Mouse (Mus musculus) heart, embryonic 13.5 days (tissue): ENCODE results near the gene Fermt2. TPM values are rescaled to one million over a fixed set of nuclear protein-coding genes. Genes with fewer than 3 reads are reported as not detected.

ENCODE experiments used
- ATAC-seq: fragments of 200-750 bp; cut with Nextera tagmentation; 2 replicates; pipeline ENCODE4 v1.8.0; 2017; ENCODE audit warnings: moderate TSS enrichment; ENCODE audit not compliant: insufficient number of reproducible peaks, low FRiP score, low TSS enrichment; ENCODE audit errors: extremely low read depth
- H3K27ac ChIP-seq: fragments of 300-500 bp; sonication (generic); replicated peaks from 2 replicates; pipeline ENCODE4 v1.5.1; 2015; ENCODE audit warnings: moderate library complexity, mild to moderate bottlenecking, inconsistent platforms
- H3K27me3 ChIP-seq: fragments of 300-500 bp; sonication (generic); replicated peaks from 2 replicates; pipeline ENCODE4 v1.6.1; 2015; ENCODE audit warnings: mild to moderate bottlenecking, inconsistent platforms
- H3K36me3 ChIP-seq: fragments of 300-500 bp; sonication (generic); 2 replicates; pipeline ENCODE4 v1.6.1; 2015; ENCODE audit warnings: mild to moderate bottlenecking, inconsistent platforms
- H3K4me1 ChIP-seq: fragments of 300-500 bp; sonication (generic); 2 replicates; pipeline ENCODE4 v1.6.1; 2015; ENCODE audit warnings: inconsistent platforms
- H3K4me2 ChIP-seq: fragments of 300-500 bp; sonication (generic); 2 replicates; pipeline ENCODE4 v1.6.1; 2015; ENCODE audit warnings: inconsistent platforms, mild to moderate bottlenecking, moderate library complexity
- H3K4me3 ChIP-seq: fragments of 300-500 bp; sonication (generic); 2 replicates; pipeline ENCODE4 v1.5.1; 2015; ENCODE audit warnings: moderate library complexity, mild to moderate bottlenecking, inconsistent platforms
- H3K9ac ChIP-seq: fragments of 300-500 bp; sonication (generic); 2 replicates; pipeline ENCODE4 v1.6.1; 2015; ENCODE audit warnings: inconsistent platforms, mild to moderate bottlenecking, moderate library complexity
- H3K9me3 ChIP-seq: fragments of 300-500 bp; sonication (generic); 2 replicates; pipeline ENCODE4 v1.6.1; 2016; ENCODE audit warnings: inconsistent platforms
- WGBS: fragments of 180-500 bp; shearing (Covaris S2); methylation state at CpG from one replicate; pipeline ENCODE4 v1.1.7; 2015; ENCODE audit warnings: mixed read lengths; 5-methylcytosine and 5-hydroxymethylcytosine counted together
- polyA plus RNA-seq: library from polyadenylated mRNA; unstranded; fragments of >200 nt; fragmentation: Nextera tagmentation; extraction: Ambion mirVana; gene quantifications from 2 replicates; pipeline ENCODE4 v1.2.1, GENCODE M21; 2015

Gene Fermt2
- polyA plus RNA-seq, 1 experiment from 2014 or later: 170 TPM

DNA sequence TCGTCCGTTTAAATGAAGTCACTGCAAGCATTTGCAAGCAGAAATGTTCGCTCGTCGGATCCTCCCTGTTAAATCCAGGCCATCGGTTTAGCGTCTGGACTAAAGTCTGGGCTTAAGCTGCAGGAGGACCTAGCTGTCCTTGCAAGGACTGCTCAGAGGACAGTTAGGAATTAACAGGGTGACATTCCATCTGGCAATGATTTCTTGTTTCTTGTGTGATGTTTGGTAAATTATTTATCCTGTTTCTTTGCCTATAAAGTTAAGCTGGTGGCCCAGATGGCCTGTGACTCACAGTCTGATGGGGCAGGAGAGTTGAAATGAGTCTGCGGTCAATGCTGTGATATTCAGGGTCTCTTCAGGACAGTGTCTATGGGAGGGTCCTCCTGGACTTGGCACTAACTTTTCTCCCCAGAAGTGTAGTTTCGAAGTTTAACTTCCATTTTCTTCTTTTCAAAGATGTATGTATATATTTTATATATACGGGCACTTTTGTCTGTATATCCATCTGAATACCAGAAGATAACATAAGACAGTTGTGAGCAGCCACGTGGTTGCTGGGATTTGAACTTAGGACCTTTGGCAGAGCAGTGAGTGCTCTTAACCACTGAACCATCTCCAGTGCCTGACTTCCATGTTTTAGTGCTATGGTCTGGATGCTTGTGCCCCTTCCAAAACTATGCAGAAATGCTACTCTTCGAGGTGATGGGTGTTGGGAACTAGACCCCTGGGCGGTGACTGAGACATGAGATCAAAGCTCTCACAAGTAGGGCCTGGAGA is 99.7 kb downstream of the Fermt2 start:
- no peak for ATAC-seq
- no peak overlapping the region for H3K27ac ChIP-seq
- no peaks in the 10 kb centered on the region for H3K36me3 ChIP-seq
- H3K4me2 ChIP-seq: no peak overlapping the region
- no peaks in the 10 kb centered on the region for H3K27me3 ChIP-seq
- WGBS: 85% methylated on average over 13 of the region's 13 CpGs
- no peak overlapping the region for H3K9ac ChIP-seq
- peaks cover 17% of the 10 kb centered on the region for H3K9me3 ChIP-seq
- H3K4me3 ChIP-seq: no peak overlapping the region
- no peaks in the 10 kb centered on the region for H3K4me1 ChIP-seq

DNA sequence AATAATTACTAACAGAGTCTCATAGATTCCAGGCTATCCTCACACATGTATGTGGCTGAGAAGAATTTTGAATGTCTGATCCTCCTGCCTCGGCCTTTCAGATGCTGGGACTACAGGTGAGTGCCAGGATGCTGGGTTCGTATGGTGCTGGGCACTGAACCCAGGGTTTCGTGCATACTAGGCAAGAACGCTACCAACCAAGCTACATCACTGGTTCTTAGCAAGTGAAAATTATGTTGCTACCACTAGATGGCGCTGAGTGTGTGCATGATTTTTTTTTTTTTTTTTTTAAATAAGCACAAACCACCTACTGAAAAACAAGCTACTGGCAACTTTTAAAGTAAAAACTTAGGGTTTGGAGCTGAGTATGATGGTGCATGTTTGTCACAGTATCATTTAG is 106.7 kb downstream of the Fermt2 start:
- no peaks in the 10 kb centered on the region for H3K27me3 ChIP-seq
- WGBS: 3% methylated on average over 5 of the region's 5 CpGs
- no peak for ATAC-seq

DNA sequence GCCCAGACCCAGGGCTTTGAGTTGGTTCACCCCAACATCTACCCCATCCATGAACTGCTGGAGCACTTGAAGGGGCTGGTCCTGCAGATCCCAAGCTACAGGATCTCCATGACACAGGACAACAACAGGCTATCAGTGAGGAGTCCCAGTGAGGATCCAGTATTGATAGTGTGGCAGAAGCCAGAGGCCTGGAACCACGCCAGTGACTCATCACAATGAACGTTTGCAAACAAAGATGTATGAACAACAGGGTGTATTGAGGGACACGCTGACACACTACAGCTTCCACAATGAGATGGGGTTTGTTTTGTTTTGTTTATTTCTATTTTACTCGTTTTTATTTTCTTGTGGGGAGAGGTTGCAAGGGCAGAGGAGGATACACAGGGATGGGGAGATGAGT is 107.5 kb downstream of the Fermt2 start:
- no peak overlapping the region for H3K27ac ChIP-seq
- WGBS: 63% methylated on average over 4 of the region's 4 CpGs
- no peak overlapping the region for H3K4me2 ChIP-seq
- H3K9ac ChIP-seq: no peak overlapping the region
- no peaks in the 10 kb centered on the region for H3K36me3 ChIP-seq
- peaks cover 6% of the 10 kb centered on the region; the same call in 1 of the 2 replicates for H3K9me3 ChIP-seq
- no peaks in the 10 kb centered on the region for H3K27me3 ChIP-seq
- ATAC-seq: no peak
- H3K4me1 ChIP-seq: no peaks in the 10 kb centered on the region
- H3K4me3 ChIP-seq: no peak overlapping the region

More for the DNA sequence above, 106.7 kb downstream of the Fermt2 start:
- Histone ChIP-seq H3K4me3 (no peak overlapping the region), H3K4me2 (no peak overlapping the region), H3K27ac (no peak overlapping the region), H3K4me1 (no peaks in the 10 kb centered on the region), H3K9me3 (peaks cover 6% of the 10 kb centered on the region; the same call in 1 of the 2 replicates), H3K9ac (no peak overlapping the region), H3K36me3 (no peaks in the 10 kb centered on the region)

DNA sequence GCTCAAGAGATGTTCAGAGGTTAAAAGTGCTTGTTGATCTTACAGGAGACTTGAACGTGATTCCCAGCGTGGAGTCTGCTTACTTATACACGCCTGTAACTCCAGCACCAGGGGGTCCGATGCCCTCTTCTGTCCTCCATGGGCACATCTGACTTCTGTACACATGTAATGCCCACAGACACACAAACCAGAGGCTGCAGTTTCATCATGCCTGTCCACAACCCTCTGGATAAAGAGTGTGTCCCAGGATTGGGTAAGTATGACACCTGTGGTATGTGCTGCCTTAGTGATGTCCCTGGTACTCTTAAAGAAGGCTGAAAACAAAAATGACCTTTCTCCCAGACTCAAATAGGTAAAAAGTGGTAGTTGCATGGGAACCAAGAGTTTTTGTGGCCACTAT is 110.6 kb downstream of the Fermt2 start:
- no peaks in the 10 kb centered on the region for H3K27me3 ChIP-seq
- H3K9me3 ChIP-seq: no peaks in the 10 kb centered on the region
- no peak overlapping the region for H3K4me3 ChIP-seq
- H3K9ac ChIP-seq: no peak overlapping the region
- no peak overlapping the region for H3K4me2 ChIP-seq
- H3K36me3 ChIP-seq: no peaks in the 10 kb centered on the region
- no peaks in the 10 kb centered on the region for H3K4me1 ChIP-seq
- no peak overlapping the region for H3K27ac ChIP-seq
- ATAC-seq: no peak
- WGBS: 70% methylated on average over 4 of the region's 4 CpGs

DNA sequence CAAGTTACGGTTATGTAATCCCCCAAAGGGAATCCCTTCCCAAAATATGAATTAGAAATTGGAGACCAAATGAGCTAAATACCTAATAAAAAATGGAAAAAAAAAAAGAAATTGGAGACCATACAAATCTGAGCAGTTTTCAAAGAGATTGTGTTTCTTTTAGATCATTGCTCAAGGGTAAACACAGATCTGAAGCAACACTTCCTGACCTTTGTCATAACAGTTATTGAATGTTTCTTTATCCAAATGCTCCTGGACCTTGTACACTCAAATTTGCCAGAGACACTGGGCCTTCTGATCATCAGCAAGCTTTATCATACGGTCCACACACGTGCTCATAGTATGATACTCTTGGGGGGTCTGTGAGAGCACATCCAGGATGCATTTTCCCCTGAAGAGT is 111.4 kb downstream of the Fermt2 start:
- H3K4me1 ChIP-seq: no peaks in the 10 kb centered on the region
- H3K4me3 ChIP-seq: no peak overlapping the region
- no peak overlapping the region for H3K4me2 ChIP-seq
- no peak overlapping the region for H3K27ac ChIP-seq
- no peak overlapping the region for H3K9ac ChIP-seq
- no peaks in the 10 kb centered on the region for H3K27me3 ChIP-seq
- no peaks in the 10 kb centered on the region for H3K9me3 ChIP-seq
- 75% methylated on average over 3 of the region's 3 CpGs for WGBS
- no peak for ATAC-seq
- no peaks in the 10 kb centered on the region for H3K36me3 ChIP-seq

DNA sequence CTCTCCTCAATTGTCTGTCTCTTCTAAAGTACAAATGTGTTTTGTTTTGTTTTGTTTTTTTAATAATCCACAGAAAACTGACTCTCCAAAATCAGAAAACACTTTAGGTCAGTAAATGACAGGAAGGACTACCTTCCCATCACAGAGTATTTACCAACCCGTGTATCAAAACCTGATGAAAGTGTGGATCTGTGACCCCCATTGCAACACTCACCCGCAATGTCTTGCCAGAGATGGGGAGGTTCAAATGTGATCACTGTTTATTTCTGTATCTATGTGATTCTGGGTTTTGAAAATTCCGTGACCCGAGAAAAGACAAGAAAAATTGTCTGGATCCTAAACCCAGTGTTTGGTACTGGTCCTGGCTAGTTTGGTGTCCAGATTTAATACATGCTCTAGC is 113.7 kb downstream of the Fermt2 start:
- no peaks in the 10 kb centered on the region for H3K36me3 ChIP-seq
- H3K4me2 ChIP-seq: no peak overlapping the region
- H3K9ac ChIP-seq: no peak overlapping the region
- no peak overlapping the region for H3K4me3 ChIP-seq
- H3K27me3 ChIP-seq: no peaks in the 10 kb centered on the region
- H3K4me1 ChIP-seq: no peaks in the 10 kb centered on the region
- no peak overlapping the region for H3K27ac ChIP-seq
- no peak for ATAC-seq
- 81% methylated on average over 4 of the region's 4 CpGs for WGBS
- no peaks in the 10 kb centered on the region for H3K9me3 ChIP-seq

Other genes with a start within 250 kb of the Fermt2 start
- gene Ero1l, start 211.3 kb downstream of the Fermt2 start, polyA plus RNA-seq: 32.0 and 37.0 TPM in 2 replicates
- 112 and 122 TPM in 2 replicates for gene Psmc6, start 200.3 kb downstream of the Fermt2 start, polyA plus RNA-seq
- gene Styx, start 179.0 kb downstream of the Fermt2 start, polyA plus RNA-seq: 46.1 and 58.3 TPM in 2 replicates
- 28.6 and 30.0 TPM in 2 replicates for gene Gnpnat1, start 125.2 kb downstream of the Fermt2 start, polyA plus RNA-seq
- gene Ddhd1, start 128.0 kb upstream of the Fermt2 start, polyA plus RNA-seq: 6.7 and 7.9 TPM in 2 replicates